Mouse (Mus musculus): ENCODE measurements around the gene Dtnb. TPM values are rescaled to one million over a fixed set of nuclear protein-coding genes. Genes with fewer than 3 reads are reported as not detected.
"Not testable (repeated sequence)": the region's sequence is repeated elsewhere in the genome, so short reads cannot be mapped to it uniquely, and the experiment has no call there.

Dtnb gene
- polyA plus RNA-seq, 1 experiment from 2014 or later = 36.3 TPM

DNA sequence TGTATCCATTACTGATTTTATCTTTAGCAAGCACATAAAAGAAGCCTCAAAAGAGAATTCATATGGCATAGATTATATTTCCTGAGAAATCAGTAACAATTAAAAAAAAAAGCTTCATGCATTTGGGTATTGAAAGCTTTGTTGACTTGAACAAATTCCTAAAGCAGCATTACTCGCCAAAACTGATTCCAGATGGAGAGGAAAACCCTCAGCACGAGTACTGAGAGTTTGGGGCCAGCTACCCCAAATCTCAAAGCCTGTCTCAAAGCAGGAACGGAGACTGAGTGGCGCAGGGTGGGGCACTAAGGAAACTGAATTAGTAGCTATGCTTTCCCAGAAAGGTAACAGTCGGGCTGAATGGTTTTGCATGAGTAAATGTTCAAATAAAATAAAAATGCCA is 108.5 kb downstream of the Dtnb start:
- Histone ChIP-seq H3K9me3 (replicated peaks; ENCODE audit: low read length) (no peaks in the 10 kb centered on the region), H3K27me3 (ENCODE audit: insufficient read depth, low read length) (no peaks in the 10 kb centered on the region), H3K4me2 (ENCODE audit: low read length) (no peak overlapping the region), H3K4me3 (replicated peaks; ENCODE audit: low read depth, low read length) (no peak overlapping the region), H3K9ac (ENCODE audit: low read depth, low read length) (no peak overlapping the region), H3K27ac (no peak overlapping the region), H3K4me1 (replicated peaks; ENCODE audit: insufficient read depth, low read length) (no peaks in the 10 kb centered on the region), H3K36me3 (ENCODE audit: insufficient read depth, low read length) (no peaks in the 10 kb centered on the region)
- WGBS = 84% methylated on average over 5 of the region's 5 CpGs
- ATAC-seq (replicated peaks; ENCODE audit: low FRiP score, low read depth) = no peak
- TF ChIP-seq CTCF (IDR thresholded peaks at IDR 0.05; ENCODE audit: low read depth) = no peak
- no peak for DNase-seq (ENCODE audit: low spot score)

GRCm38 (mm10) chr12:3683041-3683440 is 110.9 kb downstream of the Dtnb start:
- no peak overlapping the region for H3K9ac ChIP-seq (ENCODE audit: low read depth, low read length)
- no peak overlapping the region for H3K4me3 ChIP-seq (replicated peaks; ENCODE audit: low read depth, low read length)
- no peak overlapping the region for H3K4me2 ChIP-seq (ENCODE audit: low read length)
- no peak for TF ChIP-seq CTCF (IDR thresholded peaks at IDR 0.05; ENCODE audit: low read depth)
- 78% methylated on average over 8 of the region's 8 CpGs for WGBS
- ATAC-seq (replicated peaks; ENCODE audit: low FRiP score, low read depth) (no peak), DNase-seq (ENCODE audit: low spot score) (no peak)
- no peaks in the 10 kb centered on the region for H3K27me3 ChIP-seq (ENCODE audit: insufficient read depth, low read length)
- no peaks in the 10 kb centered on the region for H3K36me3 ChIP-seq (ENCODE audit: insufficient read depth, low read length)
- no peak overlapping the region for H3K27ac ChIP-seq
- H3K9me3 ChIP-seq (replicated peaks; ENCODE audit: low read length) = no peaks in the 10 kb centered on the region
- no peaks in the 10 kb centered on the region for H3K4me1 ChIP-seq (replicated peaks; ENCODE audit: insufficient read depth, low read length)

GRCm38 (mm10) chr12:3686419-3686940 is 114.3 kb downstream of the Dtnb start:
- no peak overlapping the region for H3K4me3 ChIP-seq (replicated peaks; ENCODE audit: low read depth, low read length)
- H3K9me3 ChIP-seq (replicated peaks; ENCODE audit: low read length) = no peaks in the 10 kb centered on the region
- H3K4me1 ChIP-seq (replicated peaks; ENCODE audit: insufficient read depth, low read length) = no peaks in the 10 kb centered on the region
- 69% methylated on average over 7 of the region's 7 CpGs for WGBS
- no peak overlapping the region for H3K9ac ChIP-seq (ENCODE audit: low read depth, low read length)
- H3K27ac ChIP-seq = no peak overlapping the region
- no peaks in the 10 kb centered on the region for H3K27me3 ChIP-seq (ENCODE audit: insufficient read depth, low read length)
- DNase-seq (ENCODE audit: low spot score) (no peak), ATAC-seq (replicated peaks; ENCODE audit: low FRiP score, low read depth) (no peak)
- no peaks in the 10 kb centered on the region for H3K36me3 ChIP-seq (ENCODE audit: insufficient read depth, low read length)
- TF ChIP-seq CTCF (IDR thresholded peaks at IDR 0.05; ENCODE audit: low read depth) = no peak
- H3K4me2 ChIP-seq (ENCODE audit: low read length) = no peak overlapping the region

DNA sequence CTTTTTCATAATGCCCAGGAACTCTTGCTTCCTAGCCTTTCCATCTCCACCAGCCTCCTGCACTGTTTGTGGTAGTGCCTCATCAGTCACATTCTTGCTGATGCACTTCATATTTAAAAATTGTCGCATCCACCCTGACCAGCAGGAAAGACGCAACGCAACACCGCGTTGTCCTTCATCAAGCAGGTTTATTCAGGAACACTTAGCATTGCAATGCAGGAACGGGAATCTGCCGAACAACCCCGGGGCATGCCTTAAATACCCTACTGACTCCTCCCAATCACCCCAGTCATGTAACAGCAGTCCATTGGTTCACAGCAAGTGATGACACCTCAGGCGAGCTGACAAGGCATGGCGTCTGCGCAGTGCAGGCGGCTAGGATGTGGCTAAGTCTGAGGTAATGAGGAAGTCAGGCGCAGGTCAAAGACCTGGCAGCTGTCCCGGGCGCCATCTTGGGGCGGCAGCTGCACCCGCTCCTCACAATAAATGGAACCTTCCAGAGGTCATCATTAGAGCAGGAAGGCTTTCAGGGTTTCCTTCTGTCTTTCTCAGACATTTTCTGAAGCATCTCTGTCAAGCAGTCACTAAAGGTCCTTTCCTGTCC is 118.8 kb downstream of the Dtnb start:
- not testable (repeated sequence) for H3K27ac ChIP-seq; H3K4me3 ChIP-seq (replicated peaks; ENCODE audit: low read depth, low read length); H3K36me3 ChIP-seq (ENCODE audit: insufficient read depth, low read length); H3K9me3 ChIP-seq (replicated peaks; ENCODE audit: low read length); H3K4me2 ChIP-seq (ENCODE audit: low read length); H3K4me1 ChIP-seq (replicated peaks; ENCODE audit: insufficient read depth, low read length); H3K27me3 ChIP-seq (ENCODE audit: insufficient read depth, low read length); H3K9ac ChIP-seq (ENCODE audit: low read depth, low read length); DNase-seq (ENCODE audit: low spot score); ATAC-seq (replicated peaks; ENCODE audit: low FRiP score, low read depth)
- WGBS = 96% methylated on average over 17 of the region's 17 CpGs

DNA sequence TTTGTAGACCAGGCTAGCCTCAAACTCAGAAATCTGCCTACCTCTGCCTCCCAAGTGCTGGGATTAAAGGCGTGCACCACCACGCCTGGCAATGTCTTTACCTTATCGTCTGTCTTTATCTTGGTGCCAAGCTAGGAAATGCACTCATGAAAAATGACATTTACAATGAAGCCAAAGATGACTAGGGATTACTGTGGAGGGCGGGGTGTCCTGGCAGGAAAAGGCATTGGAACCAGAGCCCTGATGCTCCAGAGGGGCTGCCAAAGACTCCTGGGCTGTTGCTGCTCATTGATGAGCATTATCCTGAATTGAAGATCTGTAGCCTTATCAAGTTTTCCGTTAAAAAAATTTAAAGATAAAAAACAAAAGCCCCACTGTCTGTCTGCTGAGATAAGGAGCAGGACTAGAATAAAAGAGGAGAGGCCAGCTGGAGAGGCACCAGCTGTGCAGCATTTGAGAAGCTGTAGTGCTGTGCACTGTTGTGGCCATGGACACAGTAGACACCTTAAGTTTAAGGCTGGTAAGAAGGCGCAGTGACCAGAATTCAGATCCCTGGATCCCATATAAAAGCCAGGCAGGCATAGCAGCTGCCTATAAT is 120.7 kb downstream of the Dtnb start:
- no peak for TF ChIP-seq CTCF (IDR thresholded peaks at IDR 0.05; ENCODE audit: low read depth)
- H3K4me3 ChIP-seq (replicated peaks; ENCODE audit: low read depth, low read length) = no peak overlapping the region
- ATAC-seq (replicated peaks; ENCODE audit: low FRiP score, low read depth) (no peak), DNase-seq (ENCODE audit: low spot score) (no peak)
- no peaks in the 10 kb centered on the region for H3K9me3 ChIP-seq (replicated peaks; ENCODE audit: low read length)
- no peaks in the 10 kb centered on the region for H3K36me3 ChIP-seq (ENCODE audit: insufficient read depth, low read length)
- no peak overlapping the region for H3K9ac ChIP-seq (ENCODE audit: low read depth, low read length)
- no peak overlapping the region for H3K27ac ChIP-seq
- H3K27me3 ChIP-seq (ENCODE audit: insufficient read depth, low read length) = no peaks in the 10 kb centered on the region
- 85% methylated on average over 6 of the region's 6 CpGs for WGBS
- H3K4me1 ChIP-seq (replicated peaks; ENCODE audit: insufficient read depth, low read length) = no peaks in the 10 kb centered on the region
- no peak overlapping the region for H3K4me2 ChIP-seq (ENCODE audit: low read length)

DNA sequence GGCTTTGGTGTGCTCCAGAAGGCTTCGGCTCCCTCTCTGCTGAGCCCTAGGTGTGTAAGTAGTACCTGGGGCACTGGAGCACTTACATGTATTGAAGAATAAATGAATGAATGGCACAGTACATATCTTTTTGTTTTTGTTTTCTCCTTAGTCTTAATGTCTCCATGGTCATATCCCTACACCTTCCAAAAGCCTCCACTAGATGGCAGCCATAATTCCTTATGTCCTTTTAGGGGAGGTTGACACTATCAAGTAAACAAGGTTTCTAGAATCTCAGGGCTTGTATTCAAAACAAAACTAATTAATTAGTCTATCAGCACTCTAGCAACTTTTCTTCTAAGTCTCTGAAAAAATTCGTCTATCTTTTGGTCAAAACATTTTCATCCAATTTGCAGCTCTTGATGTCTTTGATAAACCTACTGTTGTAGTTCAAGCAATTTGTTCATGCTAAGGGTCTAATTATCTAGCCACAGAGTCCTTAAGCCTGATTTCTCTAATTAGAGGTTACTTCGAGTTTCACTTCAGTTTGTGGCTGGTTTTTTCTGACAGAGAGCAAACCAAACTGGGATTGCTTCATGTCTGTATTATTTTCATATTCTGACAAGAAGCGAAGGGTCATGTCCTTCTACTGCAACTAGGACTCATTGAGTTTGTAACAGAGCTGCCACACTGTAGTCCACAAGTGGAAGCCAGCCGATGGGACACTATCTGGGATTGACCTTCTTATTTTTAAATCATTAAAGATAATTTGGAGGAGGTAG is 123.7 kb downstream of the Dtnb start:
- peak; percentile 90 for TF ChIP-seq CTCF (IDR thresholded peaks at IDR 0.05; ENCODE audit: low read depth)
- ATAC-seq (replicated peaks; ENCODE audit: low FRiP score, low read depth) (peak; percentile 52; the same call in 1 of the 2 replicates), DNase-seq (ENCODE audit: low spot score) (peak; percentile 86)
- no peaks in the 10 kb centered on the region for H3K27me3 ChIP-seq (ENCODE audit: insufficient read depth, low read length)
- H3K27ac ChIP-seq = no peak overlapping the region
- no peak overlapping the region for H3K4me3 ChIP-seq (replicated peaks; ENCODE audit: low read depth, low read length)
- peaks cover 4% of the 10 kb centered on the region; the same call in 1 of the 2 replicates for H3K36me3 ChIP-seq (ENCODE audit: insufficient read depth, low read length)
- WGBS = 60% methylated on average over 5 of the region's 5 CpGs
- H3K4me1 ChIP-seq (replicated peaks; ENCODE audit: insufficient read depth, low read length) = no peaks in the 10 kb centered on the region
- no peak overlapping the region for H3K4me2 ChIP-seq (ENCODE audit: low read length)
- no peaks in the 10 kb centered on the region for H3K9me3 ChIP-seq (replicated peaks; ENCODE audit: low read length)
- no peak overlapping the region for H3K9ac ChIP-seq (ENCODE audit: low read depth, low read length)

Data from kidney, postnatal 0 days (tissue).